Mouse (Mus musculus): ENCODE measurements at regions not wholly inside any gene's neighbourhood (a gene's known extent, or its start where the extent isn't known, plus 50 kb on each side); places are given as distances from the start of the nearest gene placed in this dataset.
"Not testable (repeated sequence)": the region's sequence is repeated elsewhere in the genome, so short reads cannot be mapped to it uniquely, and the experiment has no call there.

DNA sequence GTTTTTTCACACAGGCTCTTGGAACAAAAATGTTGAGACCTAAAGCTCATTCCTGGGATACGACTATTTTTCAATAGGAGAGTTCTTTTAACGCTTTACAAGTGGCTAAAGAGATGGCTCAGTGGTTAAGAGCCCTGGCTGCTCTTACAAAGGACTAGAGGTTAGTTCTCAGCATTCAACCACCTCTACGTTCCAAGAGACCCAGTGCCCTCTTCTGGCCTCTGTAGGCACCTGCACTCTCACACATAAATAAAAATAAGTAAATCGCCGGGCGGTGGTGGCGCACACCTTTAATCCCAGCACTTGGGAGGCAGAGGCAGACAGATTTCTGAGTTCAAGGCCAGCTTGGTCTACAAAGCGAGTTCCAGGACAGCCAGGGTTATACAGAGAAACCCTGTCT, 70.5 kb upstream of the Rad23b start:
- not testable (repeated sequence) for DNase-seq (ENCODE audit: low spot score in 2 of 2)

DNA sequence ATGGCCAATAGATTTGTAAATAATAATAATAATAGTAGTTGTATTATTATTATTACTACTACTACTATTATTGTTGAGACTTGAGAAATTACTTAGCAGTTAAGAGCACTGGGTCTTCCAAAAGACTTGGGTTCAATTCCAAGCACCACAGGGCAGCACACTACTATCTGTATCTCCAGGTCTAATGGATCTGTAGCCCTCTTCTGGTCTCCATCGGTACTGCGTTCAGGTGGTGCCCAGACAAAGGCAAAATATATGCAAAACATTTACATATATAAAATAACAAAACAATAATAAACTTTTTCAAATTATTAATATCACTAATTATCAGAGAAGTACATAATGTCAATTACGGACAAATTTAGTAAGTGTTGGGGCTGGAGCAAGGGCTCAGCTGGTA, 69.1 kb upstream of the Rad23b start:
- no peak for DNase-seq (ENCODE audit: low spot score in 2 of 2)

DNA sequence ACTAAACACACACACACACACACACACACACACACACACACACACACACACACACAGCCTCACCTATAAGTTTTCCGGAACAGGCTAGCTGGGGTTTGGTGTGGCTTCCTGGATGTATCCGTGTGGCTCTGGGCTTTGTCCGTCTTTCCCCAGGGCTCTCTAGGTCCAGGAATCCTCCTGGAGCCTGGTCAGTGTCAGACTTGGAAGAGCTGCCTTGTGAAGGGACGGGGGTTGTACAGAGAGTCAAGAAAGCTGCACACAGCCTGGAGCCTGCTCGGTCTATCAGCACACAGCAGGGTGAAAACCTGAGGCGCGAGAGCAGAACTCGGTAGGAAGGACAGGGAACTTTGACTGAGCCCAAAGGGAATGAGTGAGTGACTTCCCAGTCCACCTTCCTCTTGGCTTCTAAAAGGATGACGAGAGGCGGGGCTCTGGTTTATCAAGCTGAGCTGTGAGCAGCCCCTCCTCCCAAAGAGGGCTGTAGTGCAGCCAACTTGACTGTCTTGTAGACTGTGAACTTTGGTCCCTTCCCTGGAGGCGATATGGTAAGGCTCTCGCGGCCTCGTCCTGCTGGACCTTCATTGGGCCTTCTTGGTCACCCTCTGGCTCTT, 68.3 kb upstream of the Rad23b start:
- no peak for DNase-seq (ENCODE audit: low spot score in 2 of 2)

DNA sequence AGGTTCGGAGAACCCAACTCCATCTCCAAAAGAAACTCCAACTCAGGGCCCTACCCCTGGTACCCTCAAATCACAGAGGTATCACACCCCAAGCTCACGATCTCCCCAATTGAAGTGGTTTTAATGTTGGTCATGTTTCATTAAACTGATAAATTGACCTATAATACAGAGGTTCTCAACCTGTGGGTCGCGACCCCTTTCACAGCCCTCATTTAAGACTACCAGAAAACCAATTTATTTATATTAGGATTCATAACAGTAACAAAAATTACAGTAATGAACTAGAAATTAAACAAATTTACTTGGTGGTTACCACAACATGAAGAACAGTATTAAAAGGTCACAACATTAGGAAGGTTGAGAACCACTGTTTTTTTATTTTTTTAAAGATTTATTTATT, 67.4 kb upstream of the Rad23b start:
- no peak for DNase-seq (ENCODE audit: low spot score in 2 of 2)

DNA sequence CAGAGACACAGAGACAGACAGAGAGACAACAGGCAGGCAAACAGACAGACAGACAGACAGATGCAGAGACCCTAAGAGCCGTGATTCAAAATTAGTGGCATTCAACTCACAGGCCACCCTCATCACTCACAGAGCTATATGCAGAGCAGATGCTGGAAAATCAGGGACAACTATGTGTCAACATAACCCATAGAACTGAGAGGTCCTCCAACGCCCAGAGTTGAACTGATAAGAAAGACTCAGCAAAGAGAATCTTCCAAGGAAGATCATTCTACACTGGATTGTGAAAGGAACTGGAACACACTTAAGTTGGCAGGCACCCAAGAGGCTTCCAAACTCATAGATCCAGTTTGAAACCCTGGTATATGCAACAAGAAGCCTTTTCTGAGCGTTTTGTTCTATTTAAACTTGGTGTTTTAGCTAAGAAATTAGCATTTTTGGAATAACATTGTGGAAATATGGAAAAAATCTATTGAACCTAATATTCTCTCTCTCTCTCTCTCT, 65.1 kb upstream of the Rad23b start:
- DNase-seq (ENCODE audit: low spot score in 2 of 2), result no peak

DNA sequence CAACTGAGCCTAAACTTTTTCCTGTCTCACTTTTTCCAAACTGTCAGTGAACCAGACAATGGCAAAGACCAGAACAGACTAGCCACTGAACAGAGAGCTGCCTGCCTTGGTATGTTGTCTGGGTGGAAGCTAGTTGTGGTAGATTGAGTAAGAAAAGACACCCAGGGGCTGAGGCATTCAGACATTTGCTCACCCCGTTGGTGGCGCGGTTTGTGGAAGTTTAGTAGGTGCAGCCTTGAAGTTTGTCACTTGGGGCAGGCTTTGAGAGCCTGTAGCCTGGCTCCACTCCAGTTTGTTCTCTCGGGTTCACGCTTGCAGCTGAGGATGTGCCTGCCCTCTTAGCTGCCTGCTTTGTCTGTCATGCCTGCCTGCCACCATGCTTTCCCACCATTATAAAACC, 64.2 kb upstream of the Rad23b start:
- DNase-seq (ENCODE audit: low spot score in 2 of 2), result no peak

DNA sequence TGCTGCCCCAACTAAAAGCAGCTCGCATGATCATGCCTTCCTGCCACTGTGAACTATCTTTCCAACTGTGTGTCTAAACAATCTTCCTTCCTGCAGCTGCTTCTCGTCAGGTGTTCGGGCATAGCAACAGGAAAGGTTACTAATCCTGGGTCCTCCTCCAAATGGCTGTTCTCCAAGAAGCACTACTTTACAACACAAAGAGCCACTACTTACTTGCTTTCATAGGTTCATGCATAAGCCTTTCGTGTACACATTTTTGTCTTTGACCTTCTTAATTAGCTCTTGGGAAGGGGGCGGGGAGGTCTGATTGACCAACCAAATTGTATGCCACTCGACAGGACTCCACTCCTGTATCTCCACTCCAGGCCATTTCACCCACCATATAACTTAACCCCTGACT, 61.4 kb upstream of the Rad23b start:
- no peak for DNase-seq (ENCODE audit: low spot score in 2 of 2)

DNA sequence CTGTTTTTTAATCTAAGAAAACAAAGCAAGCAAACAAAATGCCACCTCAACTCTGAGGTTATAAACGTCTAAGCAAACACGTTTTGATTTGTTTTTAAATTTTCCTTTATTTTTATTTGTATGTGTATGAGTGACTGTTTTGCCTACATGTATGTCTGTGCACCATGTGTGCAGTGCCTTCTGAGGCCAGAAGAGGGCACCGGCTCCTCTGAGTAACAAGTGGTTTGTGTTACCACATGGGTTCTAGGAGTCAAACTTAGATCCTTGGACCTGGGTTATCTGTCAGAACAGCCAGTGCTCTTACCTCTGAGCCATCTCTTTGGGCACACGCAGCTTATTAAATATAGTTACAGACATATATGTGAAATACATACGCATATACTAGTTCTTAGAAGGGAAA, 57.6 kb upstream of the Rad23b start:
- DNase-seq (ENCODE audit: low spot score in 2 of 2), result no peak

DNA sequence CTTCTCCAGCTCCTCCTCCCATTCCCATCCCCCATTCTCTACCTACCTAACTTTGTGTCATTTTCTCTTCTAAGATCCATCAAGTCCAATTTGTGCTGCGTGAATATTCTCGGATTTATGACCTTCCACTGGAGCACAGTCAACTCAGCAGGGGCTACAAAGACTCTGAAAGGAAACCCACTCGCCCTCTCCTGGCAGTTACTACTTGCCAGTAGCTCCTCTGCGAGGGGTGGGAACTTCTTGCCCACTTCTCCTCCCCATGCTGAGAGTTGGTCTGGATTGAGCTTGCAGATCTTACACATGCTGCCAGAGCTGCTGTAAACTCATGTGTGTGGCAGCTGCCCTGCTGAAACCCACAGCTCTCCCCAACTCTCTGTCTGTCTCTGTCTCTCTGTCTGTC, 57.1 kb upstream of the Rad23b start:
- DNase-seq (ENCODE audit: low spot score in 2 of 2), result no peak

DNA sequence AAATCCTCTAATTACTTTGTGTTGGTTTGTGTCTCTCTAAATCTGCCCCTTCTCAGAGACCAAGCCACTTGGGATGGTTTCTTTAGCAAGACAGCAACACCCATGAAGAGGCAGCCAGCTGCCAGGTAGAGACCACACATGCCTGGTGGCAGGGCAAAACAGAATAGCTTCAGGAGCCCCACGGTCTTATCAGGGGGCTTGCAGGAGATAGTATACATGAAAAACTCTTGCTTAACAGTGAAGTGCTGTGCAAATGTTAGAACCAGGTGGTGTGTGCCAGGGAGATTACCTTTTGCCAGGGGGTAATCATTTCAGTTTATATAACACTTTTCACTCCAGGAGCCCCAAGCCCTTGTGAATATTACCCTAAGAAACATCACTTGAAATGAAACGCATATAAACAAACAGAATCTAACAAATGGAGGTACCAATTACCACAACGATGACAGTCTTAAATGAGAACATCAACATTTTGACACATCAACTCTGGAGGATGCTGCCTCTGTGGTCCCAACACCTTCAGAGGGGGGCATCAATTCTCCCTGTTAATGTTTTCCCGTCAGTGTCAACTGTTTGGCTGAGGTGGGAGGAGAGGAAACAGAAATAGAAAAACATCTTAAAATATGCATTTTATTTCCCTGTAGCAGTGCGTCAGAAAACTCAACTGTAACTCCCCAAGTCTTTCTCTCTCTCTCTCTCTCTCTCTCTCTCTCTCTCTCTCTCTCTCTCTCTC, 56.3 kb upstream of the Rad23b start:
- no peak for DNase-seq (ENCODE audit: low spot score in 2 of 2)

DNA sequence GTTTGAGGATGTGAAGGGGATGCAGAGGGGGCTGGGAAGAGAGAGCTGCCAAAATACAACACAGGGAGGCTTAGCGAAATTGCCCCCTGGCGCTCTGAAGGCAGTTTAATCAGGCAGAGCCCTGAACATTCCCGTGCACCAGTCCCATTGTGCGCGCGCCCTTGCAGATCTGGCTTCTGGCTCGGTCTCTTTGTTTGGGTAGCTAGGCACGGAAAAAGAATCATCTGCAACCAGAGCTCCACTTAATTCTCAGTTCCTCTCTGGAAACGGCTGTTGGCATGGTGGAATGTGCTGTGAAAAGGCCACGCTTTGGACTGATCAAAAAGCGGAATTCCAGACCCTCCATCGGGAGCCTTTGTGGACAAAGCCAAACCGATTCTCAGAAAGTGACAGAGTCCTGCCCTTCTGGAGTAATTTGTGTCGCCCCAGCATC, 55.6 kb upstream of the Rad23b start:
- DNase-seq (ENCODE audit: low spot score in 2 of 2), result no peak

DNA sequence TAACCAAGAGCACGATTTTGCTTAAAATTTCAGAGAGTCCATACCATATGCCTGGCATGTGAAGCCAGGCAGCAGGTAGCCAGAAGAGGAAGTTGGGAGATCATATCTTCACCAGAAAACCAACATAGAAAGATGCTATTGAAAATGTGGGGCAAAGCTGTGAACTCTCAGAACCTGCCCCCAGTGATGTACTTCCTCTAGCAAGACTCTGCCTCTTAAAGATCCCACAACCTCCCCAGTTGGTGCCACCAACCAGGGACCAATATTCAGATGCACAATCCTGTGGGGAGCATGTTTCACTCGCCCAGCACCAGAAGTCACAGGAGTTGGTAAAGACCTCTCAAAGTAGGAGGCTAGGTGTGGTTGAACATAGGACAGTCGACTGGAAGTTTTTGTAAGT, 52.0 kb upstream of the Rad23b start:
- DNase-seq (ENCODE audit: low spot score in 2 of 2), result no peak

All from heart, adult 9 months (tissue).